Mouse (Mus musculus) heart, postnatal 0 days (tissue): ENCODE measurements at regions not wholly inside any gene's neighbourhood (a gene's known extent, or its start where the extent isn't known, plus 50 kb on each side); places are given as distances from the start of the nearest gene placed in this dataset.

ENCODE experiments used
- ATAC-seq: fragments of 200-750 bp; cut with Nextera tagmentation; 2 replicates; pipeline ENCODE4 v1.8.0; 2017; ENCODE audit warnings: low read depth, moderate number of reproducible peaks, moderate library complexity; ENCODE audit not compliant: insufficient read depth
- DNase-seq: peaks from one replicate; pipeline ENCODE4 v3.0.0-alpha.2; 2016; ENCODE audit warnings: low spot score
- H3K27ac ChIP-seq: fragments of 300-500 bp; sonication (generic); 2 replicates; pipeline ENCODE4 v1.5.1; 2014; ENCODE audit warnings: low read depth, mild to moderate bottlenecking
- H3K27me3 ChIP-seq: fragments of 300-500 bp; sonication (generic); 2 replicates; pipeline ENCODE4 v1.6.1; 2014; ENCODE audit warnings: low read length, mixed read lengths; ENCODE audit not compliant: control insufficient read depth, insufficient read depth
- H3K36me3 ChIP-seq: fragments of 300-500 bp; sonication (generic); replicated peaks from 2 replicates; pipeline ENCODE4 v1.6.1; 2014; ENCODE audit warnings: low read length, mixed read lengths; ENCODE audit not compliant: control insufficient read depth, insufficient read depth
- H3K4me1 ChIP-seq: fragments of 300-500 bp; sonication (generic); 2 replicates; pipeline ENCODE4 v1.6.1; 2014; ENCODE audit warnings: antibody characterized with exemption; ENCODE audit not compliant: control insufficient read depth, insufficient read depth
- H3K4me2 ChIP-seq: fragments of 300-500 bp; sonication (generic); 2 replicates; pipeline ENCODE4 v1.6.1; 2014; ENCODE audit warnings: low read depth, mild to moderate bottlenecking, low read length, moderate library complexity
- H3K4me3 ChIP-seq: fragments of 300-500 bp; sonication (generic); 2 replicates; pipeline ENCODE4 v1.5.1; 2014; ENCODE audit warnings: low read depth, low read length
- H3K9ac ChIP-seq: fragments of 300-500 bp; sonication (generic); replicated peaks from 2 replicates; pipeline ENCODE4 v1.6.1; 2014; ENCODE audit warnings: low read depth, low read length, mixed read lengths
- H3K9me3 ChIP-seq: fragments of 300-500 bp; sonication (generic); replicated peaks from 2 replicates; pipeline ENCODE4 v1.6.1; 2016; ENCODE audit warnings: low read length; ENCODE audit not compliant: control insufficient read depth
- CTCF ChIP-seq: IDR thresholded peaks from 2 replicates; pipeline ENCODE4 v1.5.1; 2016; ENCODE audit warnings: antibody characterized with exemption, control low read depth, low read depth
- EP300 ChIP-seq: IDR thresholded peaks from 2 replicates; pipeline ENCODE4 v1.6.1; 2016; ENCODE audit warnings: antibody characterized with exemption, low read depth
- WGBS: fragments of 180-500 bp; shearing (Covaris S2); extraction: QIAGEN DNeasy Blood & Tissue Kit; methylation state at CpG from one replicate; pipeline ENCODE4 v1.1.7; 2014; 5-methylcytosine and 5-hydroxymethylcytosine counted together

- 54% methylated on average over 6 of the region's 6 CpGs for WGBS
- Histone ChIP-seq H3K9me3 (no peaks in the 10 kb centered on the region), H3K27me3 (no peaks in the 10 kb centered on the region), H3K4me1 (no peaks in the 10 kb centered on the region), H3K4me3 (no peak overlapping the region), H3K27ac (no peak overlapping the region), H3K4me2 (no peak overlapping the region), H3K9ac (no peak overlapping the region), H3K36me3 (no peaks in the 10 kb centered on the region)
- TF ChIP-seq EP300 = no peak
- no peak for TF ChIP-seq CTCF
- ATAC-seq (no peak), DNase-seq (no peak)
These were observed 61.7 kb upstream of the Lrfn2 start for GRCm38 (mm10) chr17:48870443-48870842.

GRCm38 (mm10) chr17:48877505-48877904, 54.7 kb upstream of the Lrfn2 start:
- no peak for DNase-seq
- 73% methylated on average over 8 of the region's 8 CpGs for WGBS
- Histone ChIP-seq H3K4me2 (no peak overlapping the region), H3K27ac (no peak overlapping the region), H3K36me3 (no peaks in the 10 kb centered on the region), H3K4me3 (no peak overlapping the region), H3K9ac (no peak overlapping the region), H3K4me1 (no peaks in the 10 kb centered on the region), H3K9me3 (no peaks in the 10 kb centered on the region), H3K27me3 (no peaks in the 10 kb centered on the region)
- no peak for TF ChIP-seq CTCF
- TF ChIP-seq EP300 = no peak
- ATAC-seq = no peak

GRCm38 (mm10) chr17:48880590-48880989, 51.6 kb upstream of the Lrfn2 start:
- 0 out of 2 replicates have a peak, but pooled peaks cover 3% of the 10 kb centered on the region for H3K9me3 ChIP-seq
- WGBS = 82% methylated on average over 3 of the region's 3 CpGs
- no peak for DNase-seq

GRCm38 (mm10) chr17:48881946-48882345, 50.2 kb upstream of the Lrfn2 start:
- H3K36me3 ChIP-seq = no peaks in the 10 kb centered on the region
- H3K9ac ChIP-seq = no peak overlapping the region
- H3K27ac ChIP-seq = no peak overlapping the region
- H3K9me3 ChIP-seq = 0 out of 2 replicates have a peak, but pooled peaks cover 4% of the 10 kb centered on the region
- no peak for TF ChIP-seq CTCF
- no peak for TF ChIP-seq EP300
- H3K4me3 ChIP-seq = no peak overlapping the region
- no peak overlapping the region for H3K4me2 ChIP-seq
- no peaks in the 10 kb centered on the region for H3K4me1 ChIP-seq
- no peaks in the 10 kb centered on the region for H3K27me3 ChIP-seq
- DNase-seq (no peak), ATAC-seq (no peak)
- WGBS = 64% methylated on average over 5 of the region's 5 CpGs

More at GRCm38 (mm10) chr17:48880590-48880989, 51.6 kb upstream of the Lrfn2 start:
- Histone ChIP-seq H3K4me3 (no peak overlapping the region), H3K36me3 (no peaks in the 10 kb centered on the region), H3K27me3 (no peaks in the 10 kb centered on the region), H3K9ac (no peak overlapping the region), H3K4me2 (no peak overlapping the region), H3K27ac (no peak overlapping the region), H3K4me1 (no peaks in the 10 kb centered on the region)
- TF ChIP-seq EP300 (no peak), CTCF (no peak)
- ATAC-seq = no peak
